Comparison of ENCODE assay signal across 15 mouse cellular contexts in genomic region chr13:8542684-8543083, GRCm38 (mm10).
"Had no signal": no experiment of that assay in that cellular context is flagged by ENCODE, and none has a peak within 500 bp of the region (broad histone marks: within the 10 kb centered on the region; RNA-seq: fewer than 3 reads in every experiment).

No protein-coding gene starts in this region.

- H3K4me1 ChIP-seq: limb, embryonic 12.5 days; liver, embryonic 15.5 days; midbrain, embryonic 10.5 days; neural tube, embryonic 12.5 days had no signal

- H3K4me3 ChIP-seq: layer of hippocampus, adult 2 months; limb, embryonic 12.5 days; liver, embryonic 15.5 days; midbrain, embryonic 10.5 days; neural tube, embryonic 12.5 days had no signal

- H3K9me3 ChIP-seq: limb, embryonic 12.5 days; liver, embryonic 15.5 days; midbrain, embryonic 10.5 days; neural tube, embryonic 12.5 days had no signal

- H3K36me3 ChIP-seq: limb, embryonic 12.5 days; liver, embryonic 15.5 days; midbrain, embryonic 10.5 days; neural tube, embryonic 12.5 days had no signal

- H3K27me3 ChIP-seq: limb, embryonic 12.5 days; liver, embryonic 15.5 days; neural tube, embryonic 12.5 days had no signal

- H3K9ac ChIP-seq: limb, embryonic 12.5 days; liver, embryonic 15.5 days; lung, embryonic 14.5 days; neural tube, embryonic 12.5 days had no signal

- H3K27ac ChIP-seq: kidney, postnatal 0 days; layer of hippocampus, adult 2 months; limb, embryonic 12.5 days; liver, embryonic 15.5 days; midbrain, embryonic 10.5 days; neural tube, embryonic 12.5 days; stomach, postnatal 0 days had no signal

- H3K4me2 ChIP-seq: limb, embryonic 12.5 days; liver, embryonic 15.5 days; lung, embryonic 14.5 days; neural tube, embryonic 12.5 days had no signal

- DNase-seq: kidney, postnatal 4 days; liver; lung, embryonic 14.5 days; lung, postnatal 10 days; lung, postnatal 4 days; midbrain, embryonic 14.5 days; thymus, adult 18-20 months; thymus, postnatal 14 days had no signal
